Mouse (Mus musculus) lung, postnatal 0 days (tissue): ENCODE measurements at regions not wholly inside any gene's neighbourhood (a gene's known extent, or its start where the extent isn't known, plus 50 kb on each side); places are given as distances from the start of the nearest gene placed in this dataset.

ENCODE experiments used
- ATAC-seq: fragments of 200-750 bp; cut with Nextera tagmentation; 2 replicates; pipeline ENCODE4 v1.8.0; 2017; ENCODE audit warnings: moderate library complexity
- DNase-seq: peaks from one replicate; pipeline ENCODE4 v3.0.0-alpha.2; 2016; ENCODE audit warnings: low spot score
- H3K27ac ChIP-seq: fragments of 300-500 bp; sonication (generic); 2 replicates; pipeline ENCODE4 v1.5.1; 2014; ENCODE audit warnings: antibody characterized with exemption, mild to moderate bottlenecking, low read length, mixed read lengths
- H3K27me3 ChIP-seq: fragments of 300-500 bp; sonication (generic); replicated peaks from 2 replicates; pipeline ENCODE4 v1.6.1; 2014; ENCODE audit warnings: low read length, mixed read lengths; ENCODE audit not compliant: insufficient read depth
- H3K36me3 ChIP-seq: fragments of 300-500 bp; sonication (generic); 2 replicates; pipeline ENCODE4 v1.6.1; 2014; ENCODE audit warnings: low read length, mixed read lengths; ENCODE audit not compliant: insufficient read depth
- H3K4me1 ChIP-seq: fragments of 300-500 bp; sonication (generic); 2 replicates; pipeline ENCODE4 v1.6.1; 2014; ENCODE audit warnings: antibody characterized with exemption, low read depth, low read length, mixed read lengths; ENCODE audit not compliant: insufficient read depth
- H3K4me2 ChIP-seq: fragments of 300-500 bp; sonication (generic); replicated peaks from 2 replicates; pipeline ENCODE4 v1.6.1; 2014; ENCODE audit warnings: low read depth, mild to moderate bottlenecking, low read length, moderate library complexity, mixed read lengths
- H3K4me3 ChIP-seq: fragments of 300-500 bp; sonication (generic); 2 replicates; pipeline ENCODE4 v1.5.1; 2014; ENCODE audit warnings: low read depth, low read length
- H3K9ac ChIP-seq: fragments of 300-500 bp; sonication (generic); replicated peaks from 2 replicates; pipeline ENCODE4 v1.6.1; 2014; ENCODE audit warnings: low read depth, mild to moderate bottlenecking
- H3K9me3 ChIP-seq: fragments of 300-500 bp; sonication (generic); 2 replicates; pipeline ENCODE4 v1.6.1; 2016; ENCODE audit warnings: low read length, mixed read lengths
- CTCF ChIP-seq: IDR thresholded peaks from 2 replicates; pipeline ENCODE4 v1.5.1; 2016; ENCODE audit warnings: antibody characterized with exemption, mild to moderate bottlenecking
- EP300 ChIP-seq: IDR thresholded peaks from 2 replicates; pipeline ENCODE4 v1.6.1; 2016; ENCODE audit warnings: antibody characterized with exemption, mild to moderate bottlenecking, control low read depth
- WGBS: fragments of 180-500 bp; shearing (Covaris S2); extraction: QIAGEN DNeasy Blood & Tissue Kit; methylation state at CpG from one replicate; pipeline ENCODE4 v1.1.7; 2014; 5-methylcytosine and 5-hydroxymethylcytosine counted together

DNA sequence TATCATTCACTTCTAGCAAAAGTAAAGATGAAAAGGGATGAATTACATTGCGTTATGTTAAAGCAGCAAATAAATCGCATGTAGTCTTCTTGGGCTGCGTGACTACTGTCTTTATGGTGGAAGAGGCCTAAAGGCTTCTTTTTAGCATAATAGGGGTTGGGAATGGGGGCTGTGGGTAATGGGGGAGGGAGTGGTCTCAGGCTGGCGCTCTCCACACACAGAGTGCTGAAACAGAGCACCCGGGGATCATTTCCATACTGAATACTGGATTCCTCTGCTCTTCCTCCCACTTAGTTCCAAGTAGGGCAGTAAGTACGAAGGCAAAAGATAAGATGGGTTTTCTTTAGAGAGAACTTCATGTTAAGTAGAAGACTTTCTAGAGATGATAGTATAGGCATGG lies 287.1 kb downstream of the Sv2b start:
- Histone ChIP-seq H3K9ac (no peak overlapping the region), H3K4me1 (no peaks in the 10 kb centered on the region), H3K27me3 (no peaks in the 10 kb centered on the region), H3K4me2 (no peak overlapping the region), H3K36me3 (no peaks in the 10 kb centered on the region), H3K9me3 (no peaks in the 10 kb centered on the region), H3K27ac (no peak overlapping the region), H3K4me3 (no peak overlapping the region)
- DNase-seq (no peak), ATAC-seq (no peak)
- WGBS: 42% methylated on average over 6 of the region's 6 CpGs
- no peak for TF ChIP-seq CTCF
- no peak for TF ChIP-seq EP300

DNA sequence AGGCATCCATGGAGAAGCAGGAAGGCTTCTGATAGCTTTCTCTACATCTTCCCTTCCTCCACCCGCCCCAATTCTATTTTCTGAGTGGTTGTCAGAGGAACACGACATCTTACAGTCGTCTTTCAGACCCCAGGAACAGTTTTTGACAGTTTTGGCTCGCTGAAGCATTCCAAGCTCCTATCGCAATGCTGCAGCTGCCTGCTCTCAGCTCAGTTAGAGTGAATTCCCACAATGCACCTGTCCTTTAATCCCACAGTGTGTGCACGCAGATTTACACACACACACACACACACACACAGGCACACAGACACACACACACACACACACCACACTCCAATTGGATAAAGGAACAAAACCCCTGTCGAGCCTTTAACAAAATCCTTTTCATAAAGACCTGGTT lies 290.4 kb downstream of the Sv2b start:
- Histone ChIP-seq H3K9me3 (no peaks in the 10 kb centered on the region), H3K4me3 (no peak overlapping the region), H3K27ac (no peak overlapping the region), H3K27me3 (no peaks in the 10 kb centered on the region), H3K9ac (no peak overlapping the region), H3K36me3 (no peaks in the 10 kb centered on the region), H3K4me2 (no peak overlapping the region), H3K4me1 (no peaks in the 10 kb centered on the region)
- DNase-seq (peak; percentile 42), ATAC-seq (peak; percentile 63)
- no peak for TF ChIP-seq EP300
- TF ChIP-seq CTCF: no peak
- 48% methylated on average over 7 of the region's 7 CpGs for WGBS

DNA sequence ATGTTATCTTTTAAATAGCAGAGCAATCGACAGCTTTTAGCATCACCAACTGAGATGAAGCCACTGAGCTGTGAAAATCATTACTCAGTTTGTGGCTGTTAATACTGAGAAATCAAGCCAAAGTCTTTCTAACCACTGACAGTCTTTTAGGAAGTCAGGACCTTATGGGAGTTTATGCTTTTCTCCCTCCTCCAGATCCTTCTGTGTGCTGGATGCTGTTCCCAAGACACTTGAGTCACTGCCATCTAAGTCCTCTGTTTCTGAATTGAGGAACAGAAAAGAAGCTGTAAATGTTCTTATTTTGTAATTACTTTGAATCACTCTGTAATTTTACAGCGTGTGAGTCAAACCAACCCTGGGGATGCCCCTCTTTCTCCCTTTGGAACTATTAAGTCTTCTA lies 300.6 kb downstream of the Sv2b start:
- H3K4me3 ChIP-seq: no peak overlapping the region
- no peaks in the 10 kb centered on the region for H3K4me1 ChIP-seq
- DNase-seq: no peak
- WGBS: 74% methylated on average over 2 of the region's 2 CpGs
- H3K27me3 ChIP-seq: no peaks in the 10 kb centered on the region
- H3K27ac ChIP-seq: no peak overlapping the region
- no peaks in the 10 kb centered on the region for H3K36me3 ChIP-seq
- no peak overlapping the region for H3K4me2 ChIP-seq
- ATAC-seq: no peak
- no peaks in the 10 kb centered on the region for H3K9me3 ChIP-seq
- H3K9ac ChIP-seq: no peak overlapping the region
- no peak for TF ChIP-seq CTCF
- no peak for TF ChIP-seq EP300

DNA sequence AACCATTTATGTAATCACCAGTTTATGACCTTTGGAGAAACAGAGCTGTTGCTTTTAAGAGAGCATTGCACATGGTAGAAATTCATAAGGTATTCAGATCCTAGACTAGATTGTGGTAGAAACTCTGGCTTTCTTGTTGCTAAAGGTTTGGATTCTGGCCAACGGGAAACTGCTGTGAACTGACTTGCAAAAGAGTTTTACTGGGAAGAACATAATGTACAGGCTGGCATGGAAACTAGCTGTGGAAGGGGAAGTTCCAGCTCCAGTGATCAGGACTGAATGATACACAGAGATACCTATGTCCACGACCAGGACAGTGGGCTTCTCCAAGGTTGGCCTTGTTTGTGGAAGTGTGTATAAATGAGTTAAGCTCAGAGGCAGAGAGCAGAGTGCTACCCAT lies 318.9 kb downstream of the Sv2b start:
- H3K27ac ChIP-seq: no peak overlapping the region
- H3K36me3 ChIP-seq: no peaks in the 10 kb centered on the region
- H3K4me2 ChIP-seq: no peak overlapping the region
- no peaks in the 10 kb centered on the region for H3K4me1 ChIP-seq
- no peaks in the 10 kb centered on the region for H3K27me3 ChIP-seq
- no peaks in the 10 kb centered on the region for H3K9me3 ChIP-seq
- no peak overlapping the region for H3K4me3 ChIP-seq
- no peak for TF ChIP-seq CTCF
- TF ChIP-seq EP300: no peak
- 52% methylated on average over 2 of the region's 2 CpGs for WGBS
- no peak overlapping the region for H3K9ac ChIP-seq
- DNase-seq (peak; percentile 35), ATAC-seq (no peak)

DNA sequence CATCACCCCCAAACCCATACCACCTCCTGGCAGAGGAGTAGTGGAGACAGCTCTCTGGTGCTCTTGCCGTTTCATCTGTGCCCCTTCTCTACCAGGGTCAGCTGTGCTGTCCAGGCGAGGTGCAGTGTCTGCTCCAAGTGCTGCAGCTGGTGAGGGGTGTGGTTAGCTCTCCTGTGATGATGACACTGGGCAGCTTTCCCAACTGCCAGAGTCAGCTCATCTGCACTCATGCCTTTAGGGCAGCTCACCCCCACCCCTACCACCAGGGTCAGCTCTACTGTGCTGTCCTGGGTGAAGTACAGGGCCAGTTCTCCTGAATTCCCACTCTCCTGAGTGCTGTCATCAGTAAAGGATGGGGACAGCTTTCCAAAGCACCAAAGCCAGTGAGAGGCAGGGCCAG lies 329.6 kb downstream of the Sv2b start:
- Histone ChIP-seq H3K9ac (no peak overlapping the region), H3K4me3 (no peak overlapping the region), H3K27me3 (no peaks in the 10 kb centered on the region), H3K36me3 (no peaks in the 10 kb centered on the region), H3K27ac (no peak overlapping the region), H3K9me3 (no peaks in the 10 kb centered on the region), H3K4me1 (no peaks in the 10 kb centered on the region), H3K4me2 (no peak overlapping the region)
- no peak for ATAC-seq
- 14% methylated on average over 2 of the region's 2 CpGs for WGBS
- no peak for DNase-seq
- no peak for TF ChIP-seq CTCF
- TF ChIP-seq EP300: no peak

DNA sequence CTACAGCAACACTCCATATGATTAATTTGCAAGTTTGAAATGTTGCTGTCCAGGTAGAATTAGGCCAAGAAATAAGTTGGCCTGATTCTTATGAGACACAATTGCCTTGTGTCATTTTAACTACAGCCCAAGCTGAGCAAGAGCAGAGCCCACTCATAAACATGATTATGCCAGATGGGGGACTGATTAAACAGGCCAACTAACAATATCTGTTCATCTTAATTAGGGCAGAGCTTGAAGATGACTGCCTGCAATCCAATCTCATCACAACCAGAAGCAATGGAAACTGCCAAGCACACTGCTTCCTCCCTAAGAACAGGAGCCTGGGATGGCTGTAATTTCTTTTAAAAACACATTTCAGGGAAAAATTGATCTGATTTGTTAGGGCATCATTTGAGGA lies 333.1 kb downstream of the Sv2b start:
- no peak for ATAC-seq
- Histone ChIP-seq H3K4me1 (no peaks in the 10 kb centered on the region), H3K27me3 (no peaks in the 10 kb centered on the region), H3K9ac (no peak overlapping the region), H3K36me3 (no peaks in the 10 kb centered on the region), H3K4me3 (no peak overlapping the region), H3K4me2 (no peak overlapping the region), H3K9me3 (no peaks in the 10 kb centered on the region), H3K27ac (no peak overlapping the region)
- DNase-seq: no peak
- TF ChIP-seq CTCF (no peak), EP300 (no peak)

DNA sequence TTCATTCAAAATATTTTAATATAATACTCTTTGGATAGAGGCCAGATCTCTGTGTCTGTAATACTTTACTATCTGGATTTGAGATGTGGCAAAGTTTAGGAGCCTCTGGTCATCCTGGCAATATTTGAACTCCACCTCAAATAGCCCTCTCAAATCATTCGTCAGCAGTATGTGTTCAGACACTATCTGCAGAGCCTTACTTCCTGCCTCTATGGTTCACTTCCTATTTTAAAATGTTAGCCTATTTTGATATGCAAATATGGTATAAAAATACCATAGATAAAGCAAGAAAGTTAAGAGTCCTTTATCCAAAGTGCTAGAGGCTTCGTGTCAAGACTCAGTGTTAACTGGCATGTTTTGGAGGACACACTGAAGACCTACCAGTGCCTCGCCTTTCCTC lies 334.6 kb downstream of the Sv2b start:
- no peak overlapping the region for H3K4me2 ChIP-seq
- H3K36me3 ChIP-seq: no peaks in the 10 kb centered on the region
- H3K9me3 ChIP-seq: no peaks in the 10 kb centered on the region
- WGBS: 47% methylated on average over 3 of the region's 3 CpGs
- no peak for DNase-seq
- no peak overlapping the region for H3K27ac ChIP-seq
- no peak overlapping the region for H3K9ac ChIP-seq
- ATAC-seq: no peak
- no peaks in the 10 kb centered on the region for H3K27me3 ChIP-seq
- H3K4me1 ChIP-seq: no peaks in the 10 kb centered on the region
- no peak overlapping the region for H3K4me3 ChIP-seq
- TF ChIP-seq EP300: no peak
- no peak for TF ChIP-seq CTCF
